Mouse (Mus musculus) CD8-positive naive resting alpha-beta T cell, adult 2 months (primary cell): ENCODE data around the gene Scarb1.

Source experiments
- DNase-seq, 2 experiments: peaks; one replicate each; pipeline ENCODE4 v3.0.0; 2022; ENCODE audit warnings: low read depth in 2 of 2, low spot score in 2 of 2

The Scarb1 gene

DNA sequence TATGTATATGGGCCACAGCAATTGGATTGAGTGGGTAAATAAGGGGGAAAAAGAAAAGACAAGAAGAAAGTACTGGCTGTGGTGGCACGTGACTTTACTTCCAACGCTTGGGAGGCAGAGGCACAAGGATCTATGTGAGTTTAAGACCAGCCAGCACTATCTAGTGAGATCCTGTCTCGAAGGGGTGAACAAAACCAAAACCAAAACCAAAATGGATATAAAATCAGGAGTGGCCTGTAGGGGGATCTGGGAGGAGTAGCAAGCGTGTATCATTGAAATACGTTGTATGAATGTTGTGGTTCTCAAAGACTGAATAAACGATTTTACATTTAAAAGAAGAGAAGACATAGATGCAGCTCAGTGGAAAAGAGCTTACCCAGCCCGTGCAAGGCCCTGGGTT, 34.5 kb downstream of the Scarb1 start:
- DNase-seq: no peak

DNA sequence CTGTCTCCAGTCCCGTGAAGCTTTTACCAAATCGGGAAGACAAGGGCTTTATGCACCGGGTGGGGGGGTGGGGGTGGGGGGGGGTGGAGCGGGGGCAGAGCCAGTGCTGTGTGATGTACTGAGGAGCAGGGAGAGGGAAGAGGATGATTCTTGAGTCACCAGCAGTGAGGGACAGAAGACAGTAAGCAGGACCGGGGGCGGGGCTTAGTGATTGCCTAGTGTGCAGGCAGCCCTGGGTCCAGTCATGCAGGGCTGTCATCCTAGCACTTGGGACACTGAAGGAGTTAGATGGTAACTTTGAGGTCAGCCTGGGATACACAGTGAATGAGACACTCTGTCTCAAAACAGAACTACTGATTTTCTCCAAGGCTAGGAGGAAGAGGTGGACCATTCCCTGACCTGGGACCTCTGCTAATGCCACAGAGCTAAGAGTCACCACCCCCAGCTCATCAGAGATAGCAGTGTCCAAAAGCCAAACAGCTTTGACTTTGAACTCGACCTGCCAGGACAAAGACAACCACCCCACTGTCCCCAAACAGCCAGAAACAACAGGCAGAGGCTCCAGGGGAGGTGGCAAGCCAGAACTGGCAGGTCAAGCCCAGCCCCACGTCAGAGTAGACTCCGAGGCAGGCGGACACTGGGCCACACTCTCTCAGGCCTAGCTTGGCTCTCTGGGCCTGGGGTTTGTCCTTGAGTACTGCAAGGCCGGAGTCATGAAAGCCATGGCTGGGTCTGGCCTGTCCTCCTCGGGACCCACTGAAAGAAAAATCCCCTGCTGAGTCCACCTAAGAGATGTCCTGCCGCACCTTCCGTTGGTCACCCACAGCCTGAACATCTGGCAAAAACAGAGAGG, 35.4 kb downstream of the Scarb1 start:
- no peak for DNase-seq

DNA sequence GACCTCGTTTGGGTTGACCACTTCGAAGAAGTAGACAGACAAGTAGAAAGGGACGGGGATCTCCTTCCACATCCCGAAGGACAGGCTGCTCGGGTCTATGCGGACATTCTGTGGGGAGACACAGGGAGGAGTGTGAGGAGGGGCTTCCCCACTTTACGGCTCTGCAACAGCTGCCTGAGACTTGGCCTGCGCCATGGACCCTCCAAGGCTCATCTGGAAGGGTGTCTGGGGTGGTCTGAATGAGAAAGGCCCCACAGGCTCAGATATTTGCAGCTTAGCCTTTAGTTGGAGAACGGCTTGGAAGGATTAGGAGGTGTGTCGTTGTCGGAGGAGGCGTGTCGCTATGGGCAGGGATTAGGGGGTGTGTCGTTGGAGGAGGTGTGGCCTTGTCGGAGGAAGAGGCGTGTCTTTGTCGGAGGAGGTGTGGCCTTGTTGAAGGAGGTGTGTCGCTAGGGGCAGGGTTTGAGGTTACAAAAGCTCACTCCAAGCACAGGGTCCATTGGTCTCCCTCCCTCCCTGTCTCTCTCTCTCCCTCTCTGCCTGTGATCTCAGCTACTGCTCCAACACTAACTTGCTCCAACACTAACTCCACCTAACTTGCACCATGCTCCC, 36.5 kb downstream of the Scarb1 start:
- no peak for DNase-seq

DNA sequence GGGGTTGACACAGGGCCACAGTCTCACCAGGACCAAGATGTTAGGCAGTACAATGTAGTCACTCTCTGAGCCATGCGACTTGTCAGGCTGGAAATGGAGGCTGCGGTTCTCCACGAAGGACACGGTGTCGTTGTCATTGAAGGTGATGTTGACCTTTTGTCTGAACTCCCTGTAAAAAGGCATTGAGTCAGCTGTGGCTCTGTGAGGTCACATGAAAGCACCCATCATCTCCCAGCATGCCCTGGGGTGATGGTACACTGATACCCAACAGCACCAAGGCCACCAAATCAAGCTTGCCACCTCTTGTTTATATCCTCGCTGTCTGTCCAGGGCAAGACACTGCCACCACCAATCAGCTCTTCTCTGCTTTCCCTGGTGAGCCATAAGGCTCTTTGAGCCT, 37.8 kb downstream of the Scarb1 start:
- no peak for DNase-seq

DNA sequence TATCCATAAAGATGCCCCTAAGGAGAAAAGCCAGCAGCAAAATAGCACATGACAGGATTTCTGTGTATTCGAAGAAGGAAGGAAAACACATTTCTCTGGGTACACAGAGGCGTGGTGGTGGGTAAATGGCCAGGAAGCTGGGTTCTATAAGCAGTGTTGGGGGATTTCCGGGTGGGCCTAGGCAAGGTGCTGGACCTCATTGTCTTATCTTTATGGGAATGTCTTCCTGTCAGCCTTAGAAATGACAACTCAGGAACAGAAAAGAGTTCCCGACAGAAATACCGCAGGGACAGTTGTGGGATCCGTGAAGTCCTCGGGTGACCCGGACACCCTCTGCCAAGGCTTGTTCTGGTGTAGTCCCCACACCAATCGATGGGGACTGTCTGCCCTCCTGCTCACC, 42.7 kb downstream of the Scarb1 start:
- DNase-seq: no peak

DNA sequence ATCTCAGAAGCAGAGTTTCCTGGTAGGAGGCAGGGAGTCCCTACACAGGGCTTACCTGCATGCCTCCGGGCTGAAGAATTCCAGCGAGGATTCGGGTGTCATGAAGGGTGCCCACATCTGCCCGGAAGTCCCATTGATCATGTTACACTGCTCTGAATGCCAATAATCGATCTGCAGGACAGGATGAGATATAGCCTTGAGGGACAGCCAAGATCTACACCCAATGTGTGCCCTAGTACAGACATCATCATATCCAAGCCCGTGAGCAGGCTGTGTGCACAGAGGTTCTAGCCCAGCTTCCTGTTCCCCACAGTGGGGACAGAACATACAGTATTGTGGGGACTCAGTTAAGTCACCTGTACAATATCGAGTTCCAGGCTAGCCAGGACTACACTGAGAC, 43.7 kb downstream of the Scarb1 start:
- no peak for DNase-seq

GRCm38 (mm10) chr5:125292951-125293350, 47.9 kb downstream of the Scarb1 start:
- DNase-seq: no peak

DNA sequence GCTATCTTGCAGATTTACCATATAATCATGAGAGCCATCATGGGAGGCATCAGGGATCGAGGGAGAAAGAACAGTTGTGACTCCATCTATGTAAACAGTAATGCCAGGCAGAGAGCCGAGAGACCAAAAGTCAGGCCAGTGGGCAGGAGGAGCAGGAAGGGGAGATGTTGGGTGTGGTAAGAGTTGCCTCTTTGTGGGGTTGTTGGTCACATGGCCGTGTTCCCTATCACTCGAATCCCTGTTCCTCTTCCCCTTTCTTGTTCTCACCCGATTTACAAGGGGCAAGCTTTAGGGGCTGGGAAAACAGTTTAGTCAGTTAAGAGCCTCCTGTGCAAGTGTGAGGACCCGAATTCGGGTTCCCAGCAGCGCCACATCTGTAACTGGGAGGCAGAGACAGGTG, 49.0 kb downstream of the Scarb1 start:
- DNase-seq: no peak

DNA sequence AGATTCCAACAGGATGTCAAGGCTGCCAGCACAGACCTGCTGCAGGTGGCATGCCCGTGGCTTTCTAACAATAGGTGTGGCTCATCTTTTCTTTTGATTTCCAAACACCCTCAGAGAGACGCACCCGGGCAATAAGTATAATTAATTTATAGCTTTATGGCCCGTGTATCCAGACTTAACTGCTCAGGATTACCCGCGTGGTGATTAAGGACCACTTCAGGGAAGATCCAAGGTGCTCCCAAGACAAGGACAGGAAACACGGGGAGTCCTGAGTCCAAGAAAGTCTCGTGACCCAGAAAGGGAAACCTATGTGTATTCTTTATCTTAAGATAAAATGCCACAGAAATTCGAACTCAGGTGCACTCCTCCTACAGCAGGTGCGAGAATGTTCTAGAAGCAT, 49.5 kb downstream of the Scarb1 start:
- DNase-seq: no peak

- DNase-seq: no peak
Measured at GRCm38 (mm10) chr5:125287053-125287655, 53.7 kb downstream of the Scarb1 start.

GRCm38 (mm10) chr5:125286090-125286489, 54.8 kb downstream of the Scarb1 start:
- DNase-seq: no peak

GRCm38 (mm10) chr5:125283748-125284640, 56.9 kb downstream of the Scarb1 start:
- DNase-seq: no peak

GRCm38 (mm10) chr5:125279216-125279615, 61.7 kb downstream of the Scarb1 start:
- DNase-seq: no peak

- peak; percentile 13 to 22 for DNase-seq
Measured at GRCm38 (mm10) chr5:125278314-125278713, 62.6 kb downstream of the Scarb1 start.

- DNase-seq: no peak
Measured at GRCm38 (mm10) chr5:125277313-125277712, 63.6 kb downstream of the Scarb1 start.

DNA sequence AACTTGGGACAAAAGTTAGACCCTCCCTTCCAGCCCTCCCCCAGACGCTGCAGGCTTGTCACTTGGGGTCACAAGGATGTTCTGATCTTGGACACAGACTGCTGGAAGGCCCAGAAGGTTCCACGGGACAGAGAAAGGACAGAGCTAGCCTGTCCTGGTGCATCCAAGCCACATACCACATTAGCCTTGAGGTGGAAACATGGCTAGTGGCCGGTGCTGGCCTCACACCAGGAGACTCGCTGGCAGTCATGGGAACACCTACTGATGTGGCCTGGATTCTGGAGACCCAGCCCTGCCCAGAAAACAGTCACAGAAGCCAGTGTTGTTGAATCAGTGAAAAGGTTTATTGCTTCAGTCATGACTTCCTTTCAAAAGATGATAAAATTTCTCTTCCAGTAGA, 64.1 kb downstream of the Scarb1 start:
- DNase-seq: no peak

GRCm38 (mm10) chr5:125275315-125275714, 65.6 kb downstream of the Scarb1 start:
- no peak for DNase-seq

GRCm38 (mm10) chr5:125274773-125275172, 66.1 kb downstream of the Scarb1 start:
- no peak for DNase-seq

DNA sequence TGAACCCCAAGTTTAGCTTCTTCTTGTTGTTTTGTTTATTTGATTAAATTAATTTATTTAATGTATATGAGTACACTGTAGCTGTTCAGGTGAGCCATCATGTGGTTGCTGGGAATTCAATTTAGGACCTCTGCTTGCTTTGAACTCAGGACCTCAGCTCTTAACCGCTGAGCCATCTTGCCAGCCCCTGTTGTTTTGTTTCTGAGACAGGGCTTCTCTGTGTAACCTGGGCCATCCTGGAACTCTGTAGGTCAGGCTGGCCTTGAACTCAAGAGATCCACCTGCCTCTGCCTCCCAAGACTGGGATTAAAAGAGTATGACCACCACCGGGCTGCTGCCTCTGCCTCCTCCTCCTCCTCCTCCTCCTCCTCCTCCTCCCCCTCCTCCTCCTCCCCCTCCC, 66.7 kb downstream of the Scarb1 start:
- no peak for DNase-seq

- DNase-seq: peak in 1 of 2 experiments; percentile 33
Measured at GRCm38 (mm10) chr5:125273666-125274109, 67.2 kb downstream of the Scarb1 start.
